9 mouse cellular contexts compared by ENCODE assay signal in genomic region chr1:164722054-164722453, GRCm38 (mm10).
DNase-seq lines count a peak whose midpoint lies in the region; ATAC-seq lines count a peak whose summit lies in the region.
"Had no signal": no experiment of that assay in that cellular context is flagged by ENCODE, and none has a peak within 500 bp of the region (broad histone marks: within the 10 kb centered on the region; RNA-seq: fewer than 3 reads in every experiment).

No protein-coding gene starts in this region.

- no peak overlapping the region for H3K4me2 ChIP-seq in heart, embryonic 11.5 days
- H3K4me2 ChIP-seq in kidney, embryonic 15.5 days, result no peak overlapping the region

- no peaks in the 10 kb centered on the region for H3K36me3 ChIP-seq in heart, embryonic 11.5 days (ENCODE audit: control insufficient read depth, insufficient read depth, low read length)
- H3K36me3 ChIP-seq in kidney, embryonic 15.5 days, result no peaks in the 10 kb centered on the region

- H3K4me3 ChIP-seq in heart, embryonic 11.5 days (ENCODE audit: low read depth, low read length), result no peak overlapping the region
- H3K4me3 ChIP-seq in kidney, embryonic 15.5 days (replicated peaks), result no peak overlapping the region

- no peak for DNase-seq in heart, postnatal 4 days
- DNase-seq in embryo, embryonic 9.5 days (ENCODE audit: extremely low spot score), result peak; percentile 8
- peak; percentile 77 for DNase-seq in layer of hippocampus, adult 9-11 months
- DNase-seq in retina, embryonic 14.5 days (ENCODE audit: low spot score), result peak; percentile 26
- no peak for DNase-seq in cerebellum, adult 18-20 months
- DNase-seq in cerebellum, adult 11-12 months, result no peak
- DNase-seq: cerebellum, adult 2 months had no signal

- peaks cover 4% of the 10 kb centered on the region; the same call in 1 of the 2 replicates for H3K4me1 ChIP-seq in heart, embryonic 11.5 days (ENCODE audit: control insufficient read depth, insufficient read depth, low read length)
- H3K4me1 ChIP-seq in kidney, embryonic 15.5 days, result no peaks in the 10 kb centered on the region

- peak overlapping the region; percentile 1; the same call in 1 of the 2 replicates for H3K27ac ChIP-seq in heart, embryonic 11.5 days (ENCODE audit: low read depth, low read length)
- H3K27ac ChIP-seq in kidney, embryonic 15.5 days, result no peak overlapping the region

- H3K9me3 ChIP-seq in heart, embryonic 11.5 days (replicated peaks; ENCODE audit: control insufficient read depth, low read length), result no peaks in the 10 kb centered on the region
- H3K9me3 ChIP-seq in kidney, embryonic 15.5 days (replicated peaks), result no peaks in the 10 kb centered on the region

- ATAC-seq in heart, embryonic 11.5 days (replicated peaks; ENCODE audit: insufficient number of reproducible peaks, low FRiP score, low TSS enrichment), result no peak
- no peak for ATAC-seq in kidney, embryonic 15.5 days (replicated peaks; ENCODE audit: low FRiP score)

- H3K27me3 ChIP-seq in heart, embryonic 11.5 days (ENCODE audit: control insufficient read depth, insufficient read depth, low read length), result no peaks in the 10 kb centered on the region
- no peaks in the 10 kb centered on the region for H3K27me3 ChIP-seq in kidney, embryonic 15.5 days

- no peak overlapping the region for H3K9ac ChIP-seq in heart, embryonic 11.5 days (ENCODE audit: low read depth, low read length)
- no peak overlapping the region for H3K9ac ChIP-seq in kidney, embryonic 15.5 days

- WGBS in heart, embryonic 11.5 days (ENCODE audit: insufficient replicate concordance), result 11% methylated on average over 1 of the region's 1 CpGs
- 22% methylated on average over 1 of the region's 1 CpGs for WGBS in kidney, embryonic 15.5 days

Comparison
In these comparisons a context has a peak if more than half of its experiments do, and no peak if none do; other contexts are left out.
1. DNase-seq: peak in embryo, embryonic 9.5 days (single experiment), layer of hippocampus, adult 9-11 months (single experiment) and retina, embryonic 14.5 days (single experiment); none in heart, postnatal 4 days (single experiment), cerebellum, adult 18-20 months (0 of 2) and cerebellum, adult 11-12 months (single experiment).